Mouse (Mus musculus) adrenal gland, adult 2 months (tissue): ENCODE measurements at regions not wholly inside any gene's neighbourhood (a gene's known extent, or its start where the extent isn't known, plus 50 kb on each side); places are given as distances from the start of the nearest gene placed in this dataset.

ENCODE experiments used
- DNase-seq: peaks from one replicate; pipeline ENCODE4 v3.0.0; 2021

DNA sequence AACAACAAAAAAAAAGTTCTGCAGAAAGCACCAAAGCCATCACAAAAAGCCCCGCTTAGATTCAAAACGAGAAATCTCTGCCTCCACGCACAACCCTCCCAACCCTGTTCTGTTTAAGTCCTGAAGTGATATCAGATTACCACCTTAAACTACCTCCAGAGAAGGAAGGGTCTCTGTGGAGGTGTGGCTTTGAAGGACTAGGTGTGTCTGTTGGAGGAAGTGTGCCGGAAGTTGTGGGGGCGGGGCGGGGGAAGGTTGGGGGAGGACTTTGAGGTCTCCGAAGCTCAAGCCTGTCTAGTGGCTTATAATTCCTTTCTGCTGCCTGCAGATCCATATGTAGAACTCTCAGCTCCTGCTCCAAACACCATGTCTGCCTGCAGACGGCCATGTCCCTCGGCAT is 173.6 kb downstream of the Mreg start:
- no peak for DNase-seq

DNA sequence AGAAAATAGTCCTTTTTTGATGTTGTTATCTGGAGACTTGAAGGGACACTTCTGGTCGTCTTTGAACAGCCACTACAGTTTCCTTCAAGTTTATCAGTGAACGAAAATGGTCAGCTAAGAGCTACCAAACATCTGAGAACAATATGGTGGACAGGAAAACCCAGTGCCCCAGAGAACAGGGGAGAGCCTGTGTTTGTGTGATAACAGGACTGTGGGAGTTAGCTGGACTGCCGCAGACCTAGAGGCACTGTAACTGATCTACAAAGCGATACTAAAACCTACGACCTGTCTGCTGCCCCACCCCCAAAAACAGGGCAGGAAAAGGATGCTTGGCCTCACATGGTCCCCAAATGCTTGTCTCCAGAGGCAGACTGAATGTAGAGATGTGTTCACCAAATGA is 175.5 kb downstream of the Mreg start:
- DNase-seq: no peak

DNA sequence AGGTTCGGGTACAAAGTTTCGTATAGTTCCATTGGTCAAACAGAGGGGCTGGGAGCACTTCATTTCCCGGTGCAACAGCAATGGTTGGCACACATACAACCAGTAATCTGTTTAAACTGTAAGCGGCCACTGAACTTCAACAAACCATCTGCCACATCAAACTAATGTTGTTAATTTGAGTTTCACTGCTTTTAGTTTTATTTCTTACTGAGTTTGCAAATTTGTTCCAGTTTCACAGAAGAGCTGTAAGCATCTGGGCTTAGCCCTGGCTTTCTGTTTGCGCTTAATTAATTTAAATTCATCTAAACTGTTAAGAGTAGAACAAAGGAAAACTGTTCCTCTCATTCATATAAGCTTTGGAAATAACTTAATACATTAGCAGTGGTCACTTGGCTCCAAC is 176.0 kb downstream of the Mreg start:
- no peak for DNase-seq

DNA sequence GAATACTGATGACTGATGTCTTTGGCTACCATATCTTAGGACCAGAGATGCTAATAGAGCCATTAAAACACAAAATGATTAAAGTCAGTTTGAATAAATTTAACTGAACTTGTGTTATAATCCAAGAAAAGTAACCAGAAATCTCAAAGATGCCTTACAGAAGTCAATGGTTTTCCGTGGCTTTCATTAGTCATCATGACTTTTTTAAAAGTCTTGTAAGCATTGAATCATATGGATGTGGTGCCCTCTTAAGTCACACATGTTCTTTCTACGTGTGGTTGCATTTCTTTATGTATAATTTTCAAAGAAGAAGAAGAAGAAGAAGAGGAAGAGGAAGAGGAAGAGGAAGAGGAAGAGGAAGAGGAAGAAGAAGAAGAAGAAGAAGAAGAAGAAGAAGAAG is 178.2 kb downstream of the Mreg start:
- DNase-seq: no peak

DNA sequence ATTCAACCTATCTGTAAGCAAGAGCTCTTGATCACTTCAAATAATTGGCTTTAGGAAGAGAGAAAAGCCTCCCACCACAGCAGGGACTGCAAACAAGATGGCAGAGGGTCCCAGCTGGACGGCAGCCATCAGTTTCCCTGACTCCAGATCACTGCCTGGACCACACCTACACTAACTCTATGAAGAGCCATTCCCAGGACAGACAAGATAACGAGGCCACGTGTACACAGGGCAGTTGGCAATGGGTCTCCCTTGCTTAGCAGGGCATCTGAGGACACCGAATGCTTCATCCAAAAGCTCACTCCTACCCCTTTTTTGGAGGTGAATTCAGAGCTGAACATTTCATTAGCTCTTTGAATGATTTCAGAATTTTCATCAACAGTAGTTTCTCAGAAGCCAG is 179.9 kb downstream of the Mreg start:
- DNase-seq: no peak

DNA sequence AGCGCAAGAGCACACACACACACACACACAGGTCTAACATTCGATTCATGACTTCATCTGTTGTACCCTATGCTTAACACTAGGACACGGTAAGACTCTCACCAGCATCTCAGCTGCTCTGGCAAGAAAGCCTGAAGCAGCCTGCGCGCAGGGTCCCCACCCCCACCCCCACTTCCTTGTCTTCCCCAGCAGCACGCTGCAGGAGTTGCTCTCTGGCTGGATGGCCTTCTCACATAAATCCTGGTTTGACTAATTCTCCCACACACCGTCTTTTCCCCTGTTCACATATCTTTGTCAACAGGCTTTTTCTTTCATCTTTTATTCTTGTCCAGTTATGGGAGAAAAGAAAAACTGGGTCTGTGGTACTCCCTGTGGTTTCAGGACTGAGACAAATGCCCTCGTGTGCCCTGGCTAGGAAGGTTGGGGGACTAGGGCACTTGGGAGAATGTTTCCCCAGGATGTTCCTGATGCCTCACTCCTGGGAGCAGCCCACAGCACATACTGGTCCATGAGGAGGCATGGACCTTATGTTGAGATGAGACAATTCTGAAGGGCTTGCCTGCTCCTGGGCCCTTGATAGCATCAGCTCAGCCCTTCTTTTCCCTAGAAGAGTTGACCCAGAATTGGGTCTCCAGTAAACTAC is 181.2 kb downstream of the Mreg start:
- DNase-seq: no peak

DNA sequence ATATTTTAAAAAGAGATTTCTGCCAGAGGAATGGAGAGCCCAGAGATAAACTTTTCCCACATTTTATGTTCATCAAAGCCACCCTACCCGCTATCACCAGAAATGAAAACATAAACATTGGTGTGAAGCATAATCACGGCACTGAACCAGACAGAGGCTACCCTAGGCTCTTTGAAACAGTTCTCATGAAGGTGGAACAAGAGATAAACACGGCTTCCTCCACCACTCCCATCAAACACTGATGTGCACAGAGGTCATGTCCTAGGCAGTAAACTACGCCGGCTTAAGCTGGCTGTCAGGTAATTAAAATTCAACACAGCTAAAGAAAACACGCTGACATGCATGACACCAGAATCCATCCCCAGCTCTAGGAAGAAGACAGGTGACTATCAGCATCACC is 182.5 kb downstream of the Mreg start:
- DNase-seq: no peak

DNA sequence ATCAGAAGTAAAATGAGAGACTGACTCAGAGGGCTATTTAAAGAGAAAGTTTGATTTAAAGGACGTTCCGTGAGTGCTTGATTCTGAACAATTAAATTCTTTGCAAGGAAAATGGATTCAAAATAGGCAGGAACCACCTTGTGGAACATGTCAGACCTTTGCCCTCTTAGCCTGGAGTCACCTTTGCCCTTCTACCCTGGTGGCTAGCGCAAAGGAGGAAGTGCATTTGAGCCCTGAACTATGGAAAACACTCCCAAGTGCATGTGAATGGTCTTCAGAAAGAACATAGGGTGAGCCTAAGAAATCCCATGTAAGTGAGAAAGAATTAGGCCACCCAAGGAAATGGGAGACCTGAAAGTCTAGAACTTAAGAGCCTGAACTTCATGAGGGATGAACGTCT is 185.2 kb downstream of the Mreg start:
- DNase-seq: no peak

DNA sequence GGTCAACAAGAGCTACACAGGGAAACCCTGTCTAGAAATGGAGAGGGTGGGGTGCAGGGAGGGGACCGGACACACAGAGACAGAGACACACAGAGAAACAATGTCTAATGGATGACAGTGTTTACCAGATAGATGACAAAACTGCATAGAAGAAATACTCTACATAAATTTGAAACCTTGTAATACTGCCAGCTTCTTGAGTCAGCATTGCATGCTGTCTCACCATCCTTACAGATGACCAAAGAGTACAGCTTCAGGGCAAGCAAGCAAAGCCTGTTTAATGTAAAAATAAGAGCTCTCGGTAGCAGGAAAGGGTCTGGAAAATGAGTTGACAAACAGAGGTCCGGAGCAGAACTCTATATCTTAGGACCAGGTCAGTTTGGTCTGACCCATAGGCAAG is 189.5 kb downstream of the Mreg start:
- peak; percentile 16 for DNase-seq

DNA sequence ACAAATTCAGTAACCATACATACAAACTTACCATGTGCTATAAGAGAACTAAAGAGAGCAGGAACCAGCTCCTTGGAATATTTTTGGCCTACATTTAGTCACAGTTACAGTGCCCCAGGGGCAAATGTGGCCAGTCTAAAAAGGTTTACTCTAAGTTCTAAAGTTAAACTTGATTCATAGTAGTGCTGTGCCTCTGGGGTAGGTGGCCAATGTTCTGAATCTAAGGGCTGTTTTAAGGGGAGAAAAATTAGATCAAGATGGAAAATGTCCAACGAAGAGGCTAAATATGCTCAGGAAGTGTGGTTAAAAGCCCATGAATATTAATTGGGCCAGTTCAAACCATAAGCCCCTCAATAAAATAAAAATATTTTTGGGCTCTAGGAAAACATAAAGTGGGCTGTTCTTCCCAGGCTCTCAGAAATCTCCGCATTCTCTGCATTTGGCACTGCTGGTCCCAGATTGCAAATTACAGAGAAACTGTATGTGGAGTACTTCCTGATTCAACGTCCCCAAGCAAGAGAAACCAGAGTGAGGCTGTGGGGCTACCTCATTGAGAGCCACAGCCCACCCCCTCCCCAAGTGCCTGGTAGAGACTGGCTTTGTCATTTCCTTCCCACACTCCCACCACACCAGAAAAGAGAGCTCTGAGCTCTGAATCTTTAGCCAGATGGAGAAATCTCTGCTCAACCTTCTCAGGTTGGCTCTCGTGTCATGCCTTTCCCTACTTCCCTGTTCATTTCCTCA is 193.5 kb downstream of the Mreg start:
- DNase-seq: no peak

DNA sequence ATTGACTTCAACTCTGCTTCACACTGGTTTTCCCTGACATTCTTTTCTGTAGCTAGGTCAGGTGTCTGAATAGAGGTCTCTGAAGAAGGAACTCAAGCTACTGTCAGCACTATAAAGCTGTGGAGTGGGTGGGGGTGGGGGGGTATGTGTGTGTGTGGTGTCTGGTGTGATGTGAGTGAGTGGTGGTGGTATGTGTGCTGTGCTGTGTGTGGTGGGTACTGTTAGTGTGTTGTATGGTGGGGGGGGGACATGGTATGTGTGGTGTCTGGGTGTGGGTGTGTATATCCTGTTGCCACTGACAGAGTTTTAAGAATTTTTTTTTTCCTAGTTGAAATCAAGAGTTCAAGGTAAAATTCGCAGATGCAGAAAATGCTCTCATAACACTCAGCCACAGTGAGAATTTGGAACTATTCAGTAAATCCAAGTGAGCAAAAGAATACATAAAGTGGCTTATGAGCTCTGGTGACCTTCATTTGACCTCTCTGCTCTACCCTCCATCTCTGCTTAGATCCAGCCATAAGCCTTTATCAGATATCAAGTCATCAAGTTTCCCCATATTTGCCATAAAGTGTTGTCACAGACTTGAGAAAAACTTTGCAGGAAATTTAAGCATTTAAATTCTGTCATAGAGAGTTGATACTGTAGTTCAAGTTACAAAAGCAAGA is 194.2 kb downstream of the Mreg start:
- DNase-seq: no peak

DNA sequence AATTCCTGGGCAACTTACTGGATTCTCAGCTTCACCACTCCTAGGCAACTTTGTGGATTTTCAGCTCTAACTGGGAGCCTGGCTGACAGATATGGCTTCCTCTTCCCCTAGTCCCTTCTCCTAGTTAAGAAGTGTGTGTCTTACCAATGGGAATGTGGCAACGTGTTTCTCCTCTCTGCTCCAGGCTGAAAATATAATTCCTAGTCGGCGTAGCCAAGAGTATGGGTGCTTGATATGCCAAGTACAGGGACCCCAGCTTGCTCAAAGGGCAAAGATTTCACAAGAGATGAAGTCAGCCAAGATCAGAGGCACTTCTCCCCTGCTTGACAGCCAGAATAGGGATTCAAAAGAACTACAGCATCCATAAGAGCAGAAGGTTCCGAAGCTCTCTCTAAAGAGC is 196.6 kb downstream of the Mreg start:
- DNase-seq: no peak

DNA sequence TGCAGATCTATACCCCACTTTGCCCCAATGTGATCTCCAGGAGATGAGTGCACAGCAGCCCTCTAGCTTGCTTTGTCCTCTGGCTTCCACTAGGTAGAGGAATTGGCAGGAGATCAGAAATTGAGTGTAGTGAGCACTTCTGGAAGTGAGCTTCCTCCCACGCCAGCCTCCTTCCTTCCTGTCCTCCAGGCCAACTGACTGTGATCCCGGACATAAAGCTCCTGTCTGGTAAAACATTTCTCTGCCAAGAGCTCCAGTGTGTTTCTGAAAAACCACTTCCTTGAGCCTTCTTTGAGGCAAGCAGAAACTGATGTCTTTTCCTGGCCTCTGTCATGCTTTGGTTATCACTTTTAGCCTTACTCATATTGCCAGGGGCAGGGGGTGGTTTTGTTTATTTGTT is 197.5 kb downstream of the Mreg start:
- DNase-seq: peak; percentile 50

DNA sequence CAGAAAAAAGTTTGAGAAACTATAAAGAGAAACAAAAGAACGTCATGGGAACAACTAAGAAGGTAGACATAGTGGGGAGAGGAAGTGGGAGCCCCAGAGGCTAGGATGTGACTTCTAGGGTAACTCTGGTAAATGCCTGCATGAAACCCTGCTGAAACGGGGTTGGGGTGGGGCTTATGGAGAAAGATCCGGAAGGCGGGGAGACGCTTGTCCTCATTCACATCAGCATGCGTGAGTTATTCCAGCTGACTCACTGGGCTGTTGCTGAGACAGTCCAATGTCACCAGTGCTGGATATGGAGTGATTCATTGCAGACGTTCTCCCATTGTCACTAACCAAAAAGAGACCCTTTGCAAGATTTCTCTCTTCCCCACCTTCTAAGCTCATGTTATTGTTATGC is 198.2 kb downstream of the Mreg start:
- DNase-seq: peak; percentile 76

DNA sequence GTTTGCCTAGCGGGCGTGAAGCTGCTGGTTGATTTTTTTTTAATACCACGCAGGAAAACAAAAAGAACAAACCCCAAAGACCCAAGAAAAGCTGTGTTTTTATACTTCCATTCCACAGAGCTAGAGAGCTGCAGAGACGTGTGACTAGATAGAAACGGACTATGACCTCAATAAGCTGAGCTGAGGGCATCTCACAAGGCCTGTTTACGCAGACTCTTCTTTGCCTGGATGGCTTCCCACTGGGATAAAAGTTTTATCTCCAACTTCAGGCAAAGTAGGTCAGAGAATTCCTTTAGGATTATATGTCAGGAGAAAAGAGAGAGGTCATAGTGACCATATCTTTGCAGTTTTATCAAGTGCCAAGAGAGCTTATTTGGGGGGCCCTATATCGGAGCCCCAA is 199.4 kb downstream of the Mreg start:
- peak; percentile 39 for DNase-seq

DNA sequence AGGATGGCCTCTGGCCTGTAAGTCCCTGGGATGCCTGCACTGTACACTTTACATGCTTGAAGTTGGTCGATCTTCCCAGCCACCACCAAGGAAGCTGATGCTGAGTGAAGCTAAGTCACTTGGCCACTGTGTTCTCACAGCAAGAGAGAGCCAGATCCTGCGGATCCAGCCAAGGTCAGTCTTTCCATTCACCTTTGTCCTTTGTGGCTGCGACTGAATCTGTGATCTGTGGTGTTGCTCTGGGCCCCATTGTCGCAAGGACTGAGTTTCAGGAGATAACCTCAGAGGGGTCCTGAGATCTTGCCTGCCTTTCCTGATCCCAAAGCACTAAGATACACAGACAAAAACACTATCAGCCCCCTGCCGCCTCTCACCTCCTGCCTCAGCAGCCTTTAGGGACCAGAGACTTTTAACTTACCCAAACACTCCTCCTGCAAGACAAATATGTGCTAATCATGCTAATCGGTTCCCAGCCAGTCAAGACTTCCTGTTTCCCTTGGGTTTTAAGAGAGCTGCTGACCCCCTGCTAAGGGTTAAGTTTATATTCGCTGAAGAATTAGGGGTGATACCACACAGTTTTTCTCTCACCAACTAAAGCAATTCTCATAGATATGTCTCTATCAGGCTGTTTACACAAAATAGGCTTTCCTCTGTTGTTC is 202.7 kb downstream of the Mreg start:
- DNase-seq: peak; percentile 27

DNA sequence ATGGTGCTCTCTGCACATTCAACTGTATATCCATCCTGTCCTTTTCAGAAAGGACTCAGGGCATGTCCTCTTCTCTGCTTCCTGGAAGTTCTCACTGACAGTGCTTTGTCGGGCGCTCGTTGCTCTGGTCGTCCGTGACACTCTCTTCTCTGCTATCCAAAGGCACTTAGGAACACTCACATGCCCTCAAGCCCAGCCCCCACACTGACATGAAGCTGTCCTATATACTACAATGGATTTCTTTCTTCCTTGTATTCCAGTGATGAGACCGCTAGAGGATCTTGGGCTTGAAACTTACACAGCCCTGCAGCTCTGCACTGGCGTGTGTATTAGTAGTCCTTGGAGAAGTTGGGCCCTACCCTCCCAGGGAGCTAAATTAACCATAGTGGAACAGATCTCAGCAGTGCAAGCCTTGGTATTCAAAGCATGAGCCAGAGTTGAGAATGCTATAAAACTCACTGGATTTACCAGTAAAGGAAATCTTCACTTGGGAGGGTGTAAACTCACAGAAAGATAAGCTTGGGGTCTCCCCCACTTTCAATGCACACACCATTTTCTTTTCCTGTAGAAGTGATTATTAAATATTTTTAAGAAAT is 205.3 kb downstream of the Mreg start:
- no peak for DNase-seq

DNA sequence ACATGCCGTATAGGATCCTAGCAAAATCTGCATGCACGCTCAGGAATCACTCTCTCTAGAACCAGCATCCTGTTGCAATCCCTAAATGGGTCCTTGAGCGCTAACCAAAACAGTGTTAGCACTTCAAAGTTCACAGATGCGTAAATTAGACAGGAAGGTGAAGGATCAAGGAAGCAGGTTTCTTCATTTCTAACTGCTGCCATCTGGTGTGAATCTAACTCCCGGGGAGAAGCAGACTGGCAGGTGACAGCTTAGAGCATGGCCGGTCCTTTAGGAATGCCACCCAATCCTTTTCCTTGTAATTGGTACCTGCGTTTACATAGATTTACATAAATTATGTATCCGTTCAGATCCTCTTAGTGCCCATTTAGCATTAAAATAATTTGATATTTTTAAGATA is 206.2 kb downstream of the Mreg start:
- DNase-seq: no peak

DNA sequence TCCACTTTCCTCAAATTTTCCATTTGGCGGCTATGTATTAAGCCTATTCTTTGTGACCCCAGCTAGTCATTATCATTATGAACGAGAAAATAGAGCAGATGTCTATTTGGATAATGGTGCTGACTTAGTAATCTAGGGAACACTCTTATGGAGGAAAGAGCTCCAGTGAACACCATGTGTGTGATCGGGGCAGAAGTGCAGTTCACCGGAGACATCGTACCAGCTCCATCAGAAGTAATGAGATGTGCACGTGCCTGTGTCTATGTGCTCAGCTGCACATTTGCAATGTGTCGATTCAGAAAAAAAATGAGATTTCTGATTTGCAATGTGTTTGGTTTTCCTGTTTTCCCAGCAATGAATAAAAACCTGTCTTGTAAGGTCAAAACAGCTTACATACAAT is 206.6 kb downstream of the Mreg start:
- no peak for DNase-seq

DNA sequence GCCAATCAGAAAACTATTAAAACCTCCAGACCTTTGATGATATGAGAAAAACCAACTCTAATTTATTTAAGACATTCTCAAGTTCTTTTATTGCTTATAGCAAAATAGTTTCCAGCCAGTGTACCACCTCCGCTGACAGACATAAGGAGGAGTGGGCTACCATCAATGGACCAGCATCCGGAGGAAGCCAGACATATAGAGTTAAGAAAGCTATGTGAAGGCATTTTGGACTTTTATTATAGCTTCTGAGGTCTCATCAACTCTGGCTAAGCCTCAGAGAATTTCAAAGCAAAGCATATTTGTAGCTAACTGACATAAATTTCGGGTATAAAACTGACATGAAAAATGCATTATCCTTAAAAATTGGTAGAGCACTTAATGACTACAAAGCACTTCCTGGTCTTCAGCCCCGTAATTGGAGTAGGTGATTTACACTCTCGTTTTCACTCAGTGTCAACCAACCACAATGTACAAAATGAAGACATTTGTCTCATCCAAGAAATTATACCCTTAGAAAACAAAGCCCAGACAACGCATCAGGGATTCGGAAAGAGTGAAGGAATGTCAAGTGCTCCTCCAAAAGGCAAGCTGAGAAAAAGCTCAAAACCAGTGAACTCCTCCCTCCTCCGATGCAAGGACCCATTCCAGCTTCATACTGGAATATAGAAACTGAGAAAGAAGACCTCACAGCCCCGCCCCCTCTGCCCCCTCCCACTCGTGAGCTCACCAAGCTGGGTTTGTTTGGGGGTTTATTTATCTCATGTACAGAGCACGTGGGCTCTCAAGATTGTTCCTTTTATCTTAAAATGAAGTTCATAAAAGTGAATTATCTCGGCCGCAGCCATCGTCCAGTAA is 208.5 kb downstream of the Mreg start:
- no peak for DNase-seq

DNA sequence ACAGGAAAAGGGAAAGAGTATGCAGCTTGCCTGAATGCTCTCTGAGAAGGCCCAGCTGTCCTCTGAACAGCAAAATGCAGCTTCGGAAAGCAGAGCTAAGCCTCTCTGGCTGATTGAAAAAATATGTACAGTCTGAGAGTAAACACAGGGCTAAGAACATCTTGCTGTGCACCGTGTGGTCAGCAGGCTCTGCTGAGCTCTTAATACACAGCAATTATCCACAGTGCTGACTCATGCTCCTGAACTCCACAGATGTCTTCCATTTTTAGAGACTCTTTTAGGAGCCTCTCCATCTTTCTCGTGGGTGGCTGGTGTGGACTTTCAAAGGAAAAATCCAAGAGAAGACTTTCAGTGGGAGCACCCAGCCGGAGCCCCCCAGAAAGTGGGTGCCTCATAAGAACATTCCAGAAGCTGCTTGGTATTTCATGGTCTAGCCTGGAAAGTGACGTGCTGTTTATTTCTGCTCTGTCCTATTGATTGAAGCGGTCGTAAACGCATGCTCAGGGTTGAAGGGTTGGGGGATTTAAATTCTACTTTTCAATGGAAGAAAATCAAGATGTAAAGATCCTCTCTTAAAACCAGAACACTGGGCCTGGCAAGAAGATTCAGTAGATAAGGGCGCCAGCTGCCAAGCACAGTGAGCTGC is 209.5 kb downstream of the Mreg start:
- DNase-seq: no peak
